Mouse (Mus musculus): ENCODE data around the gene Eps8. TPM values are rescaled to one million over a fixed set of nuclear protein-coding genes. Genes with fewer than 3 reads are reported as not detected.
A peak's percentile ranks its signal among the peaks of the same experiment; 100 is the strongest.

The Eps8 gene
- polyA plus RNA-seq, 1 experiment from 2014 or later, result 9.9 TPM

- peaks cover 16% of the 10 kb centered on the region for H3K4me1 ChIP-seq
- no peak overlapping the region for H3K4me2 ChIP-seq
- H3K4me3 ChIP-seq (replicated peaks), result no peak overlapping the region
- H3K36me3 ChIP-seq (replicated peaks), result peaks cover 16% of the 10 kb centered on the region
- H3K27ac ChIP-seq, result no peak overlapping the region
- peaks cover 64% of the 10 kb centered on the region for H3K27me3 ChIP-seq
- H3K9ac ChIP-seq, result no peak overlapping the region
- 86% methylated on average over 19 of the region's 19 CpGs for WGBS
- no peaks in the 10 kb centered on the region for H3K9me3 ChIP-seq
- ATAC-seq (ENCODE audit: low FRiP score), result no peak
These were observed 213.9 kb downstream of the Eps8 start for GRCm38 (mm10) chr6:137440559-137441486.

DNA sequence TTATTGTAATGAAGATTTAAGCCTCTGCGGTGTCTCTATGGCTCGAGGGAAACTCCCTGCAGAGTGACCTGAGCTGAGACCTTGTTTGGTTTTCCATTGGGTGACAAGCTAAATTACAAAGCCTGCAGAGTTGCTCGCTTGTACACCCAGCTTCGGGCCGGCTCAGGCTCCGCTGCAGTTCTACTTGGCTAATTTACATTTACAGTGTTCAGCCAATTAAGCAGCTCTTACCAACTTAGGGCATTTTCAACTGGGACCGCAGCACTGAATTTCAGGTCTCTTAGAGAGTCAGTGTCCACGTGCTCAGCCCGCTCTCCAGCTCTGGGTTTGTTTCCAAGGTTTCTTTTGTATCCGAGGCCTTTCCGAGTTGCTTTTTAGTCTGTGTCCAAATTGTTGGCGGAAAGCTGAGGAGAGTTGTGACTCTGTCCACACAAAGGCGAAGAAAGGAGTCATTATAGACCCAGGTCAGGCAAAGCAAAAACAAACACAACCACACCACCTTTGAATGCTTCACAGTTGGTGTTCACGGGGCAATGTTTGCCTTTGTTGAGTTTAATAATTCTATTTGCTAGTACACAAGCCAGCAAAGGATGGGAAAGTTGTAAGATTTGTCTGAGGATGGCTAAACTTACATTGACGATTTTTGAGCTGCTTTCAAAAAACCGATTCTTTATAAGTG lies 216.6 kb downstream of the Eps8 start:
- Histone ChIP-seq H3K4me3 (replicated peaks) (no peak overlapping the region), H3K4me2 (peak overlapping the region; percentile 25), H3K36me3 (replicated peaks) (peaks cover 5% of the 10 kb centered on the region), H3K9me3 (no peaks in the 10 kb centered on the region), H3K9ac (no peak overlapping the region), H3K27me3 (peaks cover 54% of the 10 kb centered on the region), H3K27ac (no peak overlapping the region), H3K4me1 (peaks cover 26% of the 10 kb centered on the region)
- ATAC-seq (ENCODE audit: low FRiP score), result peak; percentile 76
- WGBS, result 9% methylated on average over 16 of the region's 16 CpGs

GRCm38 (mm10) chr6:137437486-137437885 lies 217.2 kb downstream of the Eps8 start:
- Histone ChIP-seq H3K36me3 (replicated peaks) (no peaks in the 10 kb centered on the region), H3K27ac (no peak overlapping the region; the same call in 1 of the 2 replicates), H3K4me3 (replicated peaks) (no peak overlapping the region), H3K27me3 (peaks cover 53% of the 10 kb centered on the region), H3K4me1 (peaks cover 26% of the 10 kb centered on the region), H3K4me2 (peak overlapping the region; percentile 25), H3K9ac (no peak overlapping the region), H3K9me3 (no peaks in the 10 kb centered on the region)
- WGBS, result 69% methylated on average over 4 of the region's 4 CpGs
- 0 out of 2 replicates have a peak, but pooled peaks have one; percentile 40 for ATAC-seq (ENCODE audit: low FRiP score)

- peaks cover 26% of the 10 kb centered on the region for H3K4me1 ChIP-seq
- H3K9me3 ChIP-seq, result no peaks in the 10 kb centered on the region
- H3K9ac ChIP-seq, result no peak overlapping the region
- ATAC-seq (ENCODE audit: low FRiP score), result peak; percentile 76
- H3K27me3 ChIP-seq, result peaks cover 28% of the 10 kb centered on the region
- H3K27ac ChIP-seq, result no peak overlapping the region
- no peak overlapping the region for H3K4me3 ChIP-seq (replicated peaks)
- peaks cover 5% of the 10 kb centered on the region; the same call in 1 of the 2 replicates for H3K36me3 ChIP-seq (replicated peaks)
- H3K4me2 ChIP-seq, result no peak overlapping the region
- 29% methylated on average over 14 of the region's 14 CpGs for WGBS
These were observed 221.0 kb downstream of the Eps8 start for GRCm38 (mm10) chr6:137433521-137434137.

Other genes with a start within 250 kb of the Eps8 start
- gene Strap, start 80.2 kb upstream of the Eps8 start, polyA plus RNA-seq (2016; fragmentation: Nextera tagmentation; extraction: Ambion mirVana), result 208 and 212 TPM in 2 replicates
- gene Dera, start 99.7 kb upstream of the Eps8 start, polyA plus RNA-seq (2016; fragmentation: Nextera tagmentation; extraction: Ambion mirVana), result 32.3 and 32.7 TPM in 2 replicates